Mouse (Mus musculus) forebrain, embryonic 10.5 days (tissue): Measurements from ENCODE around the gene Ano1. TPM values are rescaled to one million over a fixed set of nuclear protein-coding genes. Genes with fewer than 3 reads are reported as not detected.

Experiments used
- DNase-seq: peaks from one replicate; pipeline ENCODE4 v3.0.0-alpha.2; 2017; ENCODE audit warnings: low spot score; ENCODE audit errors: extremely low spot score
- H3K27ac ChIP-seq: fragments of 300-500 bp; sonication (generic); 2 replicates; pipeline ENCODE4 v1.5.1; 2016; ENCODE audit warnings: mild to moderate bottlenecking
- H3K27me3 ChIP-seq: fragments of 300-500 bp; sonication (generic); 2 replicates; pipeline ENCODE4 v1.6.1; 2016; ENCODE audit warnings: mild to moderate bottlenecking; ENCODE audit not compliant: poor library complexity, severe bottlenecking
- H3K36me3 ChIP-seq: fragments of 300-500 bp; sonication (generic); replicated peaks from 2 replicates; pipeline ENCODE4 v1.6.1; 2016; ENCODE audit warnings: mild to moderate bottlenecking, moderate library complexity
- H3K4me1 ChIP-seq: fragments of 300-500 bp; sonication (generic); 2 replicates; pipeline ENCODE4 v1.6.1; 2016
- H3K4me3 ChIP-seq: fragments of 300-500 bp; sonication (generic); 2 replicates; pipeline ENCODE4 v1.5.1; 2016; ENCODE audit warnings: mild to moderate bottlenecking, moderate library complexity
- H3K9me3 ChIP-seq: fragments of 300-500 bp; sonication (generic); 2 replicates; pipeline ENCODE4 v1.6.1; 2016; ENCODE audit warnings: mild to moderate bottlenecking, moderate library complexity
- WGBS: fragments of 180-500 bp; shearing (Covaris S2); methylation state at CpG from one replicate; pipeline ENCODE4 v1.1.7; 2016; 5-methylcytosine and 5-hydroxymethylcytosine counted together
- polyA plus RNA-seq: library from polyadenylated mRNA; unstranded; fragments of >200 nt; fragmentation: Nextera tagmentation; extraction: Ambion mirVana; gene quantifications from 2 replicates; pipeline ENCODE4 v1.2.1, GENCODE M21; 2016

Gene Ano1
- polyA plus RNA-seq, 1 experiment from 2014 or later: 22.3 TPM

DNA sequence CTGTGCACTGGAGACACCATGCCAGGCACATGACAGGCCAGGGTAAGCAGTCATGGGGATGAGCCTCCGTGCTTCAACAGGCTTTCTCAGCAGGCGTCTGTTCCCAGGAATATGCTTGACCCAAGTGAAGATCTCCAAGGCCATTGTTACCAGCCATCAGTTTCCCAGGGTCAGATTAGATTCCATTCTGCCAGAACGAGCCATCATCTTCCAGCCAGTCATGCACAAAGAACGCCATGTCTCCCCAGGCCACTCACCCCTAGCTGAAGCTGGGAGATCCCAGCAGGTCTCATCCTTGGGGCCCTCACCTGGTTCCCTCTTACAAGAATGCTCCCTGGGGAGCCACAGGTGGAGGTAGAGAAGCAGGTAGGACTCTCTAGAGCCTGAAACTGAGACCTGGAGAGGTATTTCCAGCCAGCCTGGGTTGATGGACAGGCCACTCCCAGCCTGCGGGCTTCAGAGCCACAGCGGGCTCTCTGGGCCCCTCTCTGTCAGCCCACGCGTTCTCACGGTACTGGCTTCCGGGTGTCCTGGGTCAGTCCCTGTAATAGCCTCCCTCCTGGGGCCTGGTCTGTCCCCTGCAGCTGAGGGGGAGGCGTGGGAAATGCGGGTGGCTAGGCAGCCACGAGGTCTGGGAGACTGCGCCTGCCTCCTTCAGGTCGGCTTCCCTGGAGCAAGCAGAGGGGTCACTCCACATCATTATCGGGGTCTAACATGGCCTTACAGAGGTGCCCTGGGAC, 10.9 kb upstream of the Ano1 start:
- H3K4me1 ChIP-seq: peaks cover 49% of the 10 kb centered on the region
- WGBS: 68% methylated on average over 16 of the region's 16 CpGs

GRCm38 (mm10) chr7:144760228-144760627, 8.5 kb upstream of the Ano1 start:
- Histone ChIP-seq H3K27me3 (peaks cover 32% of the 10 kb centered on the region), H3K4me3 (no peak overlapping the region), H3K4me1 (peaks cover 60% of the 10 kb centered on the region), H3K9me3 (no peaks in the 10 kb centered on the region), H3K27ac (peak overlapping the region; percentile 62; the same call in 1 of the 2 replicates), H3K36me3 (no peaks in the 10 kb centered on the region)
- WGBS: 74% methylated on average over 9 of the region's 9 CpGs
- DNase-seq: no peak

More for the DNA sequence above, 10.9 kb upstream of the Ano1 start:
- H3K4me3 ChIP-seq: no peak overlapping the region
- DNase-seq: no peak
- no peaks in the 10 kb centered on the region for H3K36me3 ChIP-seq
- no peaks in the 10 kb centered on the region for H3K9me3 ChIP-seq
- peaks cover 32% of the 10 kb centered on the region for H3K27me3 ChIP-seq
- H3K27ac ChIP-seq: peak overlapping the region; percentile 76

- H3K27ac ChIP-seq: peak overlapping the region; percentile 62; the same call in 1 of the 2 replicates
- no peak overlapping the region for H3K4me3 ChIP-seq
- no peaks in the 10 kb centered on the region for H3K9me3 ChIP-seq
- peaks cover 37% of the 10 kb centered on the region for H3K27me3 ChIP-seq
- WGBS: 75% methylated on average over 2 of the region's 2 CpGs
- H3K4me1 ChIP-seq: peaks cover 55% of the 10 kb centered on the region
- no peaks in the 10 kb centered on the region for H3K36me3 ChIP-seq
- DNase-seq: no peak
Measured at GRCm38 (mm10) chr7:144759455-144759854, 7.7 kb upstream of the Ano1 start.

GRCm38 (mm10) chr7:144755511-144756378, 4.0 kb upstream of the Ano1 start:
- peak overlapping the region; percentile 60 for H3K27ac ChIP-seq
- no peak for DNase-seq

GRCm38 (mm10) chr7:144754722-144755121, 2.9 kb upstream of the Ano1 start:
- Histone ChIP-seq H3K9me3 (no peaks in the 10 kb centered on the region), H3K4me1 (peaks cover 29% of the 10 kb centered on the region), H3K4me3 (no peak overlapping the region), H3K27ac (0 out of 2 replicates have a peak overlapping the region, but pooled peaks have one; percentile 17), H3K36me3 (no peaks in the 10 kb centered on the region), H3K27me3 (peaks cover 23% of the 10 kb centered on the region)
- no peak for DNase-seq
- WGBS: 88% methylated on average over 2 of the region's 2 CpGs

More at GRCm38 (mm10) chr7:144755511-144756378, 4.0 kb upstream of the Ano1 start:
- H3K4me1 ChIP-seq: peaks cover 36% of the 10 kb centered on the region
- no peak overlapping the region for H3K4me3 ChIP-seq
- 86% methylated on average over 11 of the region's 11 CpGs for whole genome bisulfite sequencing
- H3K36me3 ChIP-seq: no peaks in the 10 kb centered on the region
- no peaks in the 10 kb centered on the region for H3K9me3 ChIP-seq
- peaks cover 22% of the 10 kb centered on the region for H3K27me3 ChIP-seq

- Histone ChIP-seq H3K4me3 (no peak overlapping the region), H3K27me3 (peaks cover 19% of the 10 kb centered on the region), H3K36me3 (no peaks in the 10 kb centered on the region), H3K9me3 (no peaks in the 10 kb centered on the region), H3K4me1 (peaks cover 21% of the 10 kb centered on the region), H3K27ac (peak overlapping the region; percentile 62; the same call in 1 of the 2 replicates)
- no peak for DNase-seq
- 90% methylated on average over 9 of the region's 9 CpGs for WGBS
Measured at GRCm38 (mm10) chr7:144753657-144754031, 1.9 kb upstream of the Ano1 start.

DNA sequence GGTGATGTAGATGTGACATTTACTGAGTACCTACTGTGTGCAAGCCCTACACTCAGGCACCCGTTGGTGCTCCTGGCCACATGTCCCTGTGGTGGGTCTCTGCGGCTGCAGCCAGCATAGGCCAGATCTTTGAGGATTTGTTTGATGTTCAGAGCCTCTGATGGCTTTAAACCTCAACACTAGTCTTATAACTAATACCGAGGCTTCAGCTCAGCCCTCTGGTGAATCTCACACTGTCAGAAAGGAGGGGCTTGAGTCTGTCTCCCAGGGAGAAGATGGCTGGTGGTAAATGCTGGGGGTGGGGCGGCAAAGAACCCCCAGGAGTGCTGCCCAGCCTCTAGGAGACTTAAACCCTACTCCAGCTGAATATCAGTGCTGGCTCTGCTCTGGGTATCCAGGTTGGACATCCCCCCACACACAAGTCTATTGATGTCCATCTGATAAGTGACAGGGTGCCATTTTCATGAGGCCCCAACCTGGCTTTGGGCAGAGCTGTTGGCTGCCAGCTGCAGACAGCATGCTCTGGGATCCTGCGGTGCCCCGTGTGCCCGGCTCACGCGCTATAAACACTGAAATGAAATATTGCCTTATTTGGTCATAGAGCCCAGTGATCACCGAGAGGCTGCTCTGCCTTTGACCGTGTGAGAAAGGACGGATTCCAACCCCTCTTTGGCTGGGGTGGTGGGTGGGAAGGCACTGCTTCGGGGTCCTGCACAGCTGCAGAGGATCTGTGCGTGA, 1.3 kb upstream of the Ano1 start:
- peak overlapping the region; percentile 62 for H3K27ac ChIP-seq

GRCm38 (mm10) chr7:144747756-144748155, 4.0 kb downstream of the Ano1 start:
- Histone ChIP-seq H3K4me1 (peaks cover 10% of the 10 kb centered on the region), H3K27me3 (peaks cover 30% of the 10 kb centered on the region), H3K9me3 (no peaks in the 10 kb centered on the region), H3K27ac (peak overlapping the region; percentile 45; the same call in 1 of the 2 replicates), H3K4me3 (no peak overlapping the region), H3K36me3 (no peaks in the 10 kb centered on the region)
- WGBS: 65% methylated on average over 2 of the region's 2 CpGs
- no peak for DNase-seq

More for the DNA sequence above, 1.3 kb upstream of the Ano1 start:
- WGBS: 85% methylated on average over 14 of the region's 14 CpGs
- H3K27me3 ChIP-seq: peaks cover 19% of the 10 kb centered on the region
- no peak for DNase-seq
- H3K36me3 ChIP-seq: no peaks in the 10 kb centered on the region
- H3K4me1 ChIP-seq: peaks cover 21% of the 10 kb centered on the region
- H3K9me3 ChIP-seq: no peaks in the 10 kb centered on the region
- no peak overlapping the region for H3K4me3 ChIP-seq

DNA sequence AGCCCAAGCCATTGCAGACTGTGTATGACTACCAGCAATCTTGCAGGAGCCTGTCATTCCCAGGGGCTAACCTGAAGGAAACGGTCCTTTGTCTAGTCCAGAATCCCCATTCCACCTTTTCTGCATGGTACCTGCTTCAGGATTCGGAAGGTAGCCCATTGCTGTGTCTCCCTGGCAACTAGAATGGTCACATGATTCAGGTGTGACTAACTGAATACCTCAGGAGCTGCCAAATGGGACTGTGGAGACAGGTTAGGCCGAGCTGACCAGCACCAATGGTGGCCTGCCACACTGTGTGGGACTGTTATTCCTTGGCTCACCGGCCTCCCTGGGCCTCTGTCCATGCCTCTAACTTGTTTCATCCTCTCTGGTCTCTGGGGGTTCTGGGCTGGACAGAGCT, 5.3 kb downstream of the Ano1 start:
- no peak overlapping the region for H3K27ac ChIP-seq
- no peaks in the 10 kb centered on the region for H3K36me3 ChIP-seq
- WGBS: 89% methylated on average over 4 of the region's 4 CpGs
- H3K4me3 ChIP-seq: no peak overlapping the region
- peaks cover 29% of the 10 kb centered on the region for H3K27me3 ChIP-seq
- no peak for DNase-seq
- H3K9me3 ChIP-seq: no peaks in the 10 kb centered on the region
- H3K4me1 ChIP-seq: peaks cover 10% of the 10 kb centered on the region

DNA sequence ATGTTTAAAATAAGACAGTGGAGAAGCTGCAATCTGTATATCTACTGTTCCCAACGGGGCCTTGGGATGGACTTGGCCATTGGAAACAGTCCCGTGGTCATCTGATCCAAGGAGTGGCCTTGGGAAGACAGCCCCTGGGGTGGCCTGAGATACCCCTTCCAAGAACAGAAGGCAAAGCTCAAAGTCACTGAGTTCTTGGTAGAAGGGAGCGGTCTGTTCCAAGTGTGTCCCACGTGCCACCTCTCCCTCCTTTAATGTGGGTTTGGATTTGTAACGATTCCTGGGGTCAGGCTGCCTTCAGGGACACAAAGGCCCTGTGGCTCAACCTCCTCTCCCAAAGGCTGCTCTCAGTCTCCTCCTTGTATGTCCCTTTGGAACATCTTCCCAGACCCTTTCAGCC, 7.9 kb downstream of the Ano1 start:
- Histone ChIP-seq H3K4me1 (peaks cover 30% of the 10 kb centered on the region), H3K9me3 (no peaks in the 10 kb centered on the region), H3K27ac (peak overlapping the region; percentile 31; the same call in 1 of the 2 replicates), H3K36me3 (no peaks in the 10 kb centered on the region), H3K4me3 (no peak overlapping the region), H3K27me3 (peaks cover 44% of the 10 kb centered on the region)
- no peak for DNase-seq
- WGBS: 82% methylated on average over 5 of the region's 5 CpGs

DNA sequence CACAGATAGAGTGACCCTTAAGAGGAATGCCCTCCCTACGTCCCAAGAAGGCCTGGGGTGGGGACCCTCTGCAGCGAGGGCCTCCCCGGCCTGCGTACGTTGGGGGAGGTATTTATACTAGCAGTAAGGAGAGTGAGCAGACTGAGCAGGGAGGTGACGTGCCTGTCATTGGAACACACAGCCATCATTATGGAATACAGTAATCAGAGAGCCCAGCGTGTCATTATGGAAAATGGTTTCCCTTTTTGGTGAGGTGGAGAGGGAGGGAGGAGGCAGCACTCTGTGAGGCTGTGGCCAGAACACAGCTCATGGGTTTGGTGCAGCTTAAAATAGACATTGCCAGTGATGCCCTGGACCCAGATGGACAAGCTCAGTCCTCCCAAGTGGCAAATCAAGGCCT, 11.1 kb downstream of the Ano1 start:
- no peak for DNase-seq
- no peaks in the 10 kb centered on the region for H3K9me3 ChIP-seq
- no peaks in the 10 kb centered on the region for H3K36me3 ChIP-seq
- H3K27me3 ChIP-seq: peaks cover 66% of the 10 kb centered on the region
- peak overlapping the region; percentile 3 for H3K27ac ChIP-seq
- WGBS: 74% methylated on average over 7 of the region's 7 CpGs
- H3K4me1 ChIP-seq: peaks cover 58% of the 10 kb centered on the region
- no peak overlapping the region for H3K4me3 ChIP-seq

DNA sequence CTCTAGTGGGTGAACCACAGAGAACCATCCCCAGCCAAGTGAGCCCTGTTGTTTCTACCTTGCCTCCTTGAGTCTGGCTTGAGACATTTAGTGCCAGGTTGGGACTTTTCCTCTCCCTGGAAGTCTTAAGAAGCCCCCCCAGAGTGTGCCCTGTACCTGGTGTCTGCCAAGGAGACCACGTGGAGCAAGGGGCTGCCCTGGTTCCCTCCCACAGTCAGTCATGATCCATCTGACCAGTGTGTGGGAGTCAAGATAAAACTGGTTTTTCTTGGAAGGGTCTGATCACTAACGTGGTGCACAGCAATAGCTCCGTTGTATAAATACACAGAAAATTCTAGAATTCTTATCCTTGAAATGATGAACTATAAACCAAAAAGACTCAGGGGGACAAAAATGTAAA, 12.0 kb downstream of the Ano1 start:
- H3K27ac ChIP-seq: peak overlapping the region; percentile 86

More for the DNA sequence above, 12.0 kb downstream of the Ano1 start:
- peaks cover 58% of the 10 kb centered on the region for H3K4me1 ChIP-seq
- H3K4me3 ChIP-seq: no peak overlapping the region
- peaks cover 6% of the 10 kb centered on the region; the same call in 1 of the 2 replicates for H3K36me3 ChIP-seq
- no peaks in the 10 kb centered on the region for H3K9me3 ChIP-seq
- H3K27me3 ChIP-seq: peaks cover 65% of the 10 kb centered on the region
- 63% methylated on average over 3 of the region's 3 CpGs for WGBS
- no peak for DNase-seq
